Mouse (Mus musculus): ENCODE measurements around the gene Gm42669. TPM values are rescaled to one million over a fixed set of nuclear protein-coding genes. Genes with fewer than 3 reads are reported as not detected.

The Gm42669 gene
- polyA plus RNA-seq, 1 experiment from 2014 or later, result 0.08 TPM

DNA sequence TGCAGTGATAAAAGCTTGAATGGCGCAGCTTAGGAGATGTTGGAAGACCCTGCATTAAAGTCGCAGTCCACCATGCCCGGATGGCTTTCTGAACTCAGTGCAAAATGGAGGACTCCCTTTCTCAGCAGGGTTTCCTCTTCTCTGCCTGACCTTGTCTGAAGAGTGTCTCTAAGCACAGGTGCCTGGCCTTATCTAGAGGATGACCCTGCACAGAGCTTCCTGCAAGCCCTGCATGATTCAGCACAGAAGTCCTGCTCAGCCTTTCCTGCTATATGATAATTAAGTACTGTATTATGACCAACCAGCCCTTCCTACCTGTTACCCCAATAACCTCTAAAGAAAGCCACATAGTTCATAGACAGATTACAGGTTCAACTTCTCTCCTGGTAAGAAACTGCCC lies 8.0 kb downstream of the Gm42669 start:
- TF ChIP-seq CTCF (IDR thresholded peaks at IDR 0.05; ENCODE audit: low read depth), result no peak
- WGBS, result 93% methylated on average over 3 of the region's 3 CpGs
- H3K4me3 ChIP-seq (ENCODE audit: low read depth, low read length), result no peak overlapping the region
- no peaks in the 10 kb centered on the region for H3K4me1 ChIP-seq (replicated peaks; ENCODE audit: control insufficient read depth, insufficient read depth, low read length)
- no peak overlapping the region for H3K4me2 ChIP-seq (replicated peaks; ENCODE audit: low read depth)
- no peaks in the 10 kb centered on the region for H3K9me3 ChIP-seq (ENCODE audit: control insufficient read depth)
- H3K36me3 ChIP-seq (ENCODE audit: control insufficient read depth, insufficient read depth), result no peaks in the 10 kb centered on the region
- no peak for ATAC-seq
- no peak overlapping the region for H3K27ac ChIP-seq (ENCODE audit: low read depth, low read length)
- no peak overlapping the region for H3K9ac ChIP-seq (ENCODE audit: low read depth, low read length)
- no peaks in the 10 kb centered on the region for H3K27me3 ChIP-seq (replicated peaks; ENCODE audit: control insufficient read depth, insufficient read depth, low read length)

DNA sequence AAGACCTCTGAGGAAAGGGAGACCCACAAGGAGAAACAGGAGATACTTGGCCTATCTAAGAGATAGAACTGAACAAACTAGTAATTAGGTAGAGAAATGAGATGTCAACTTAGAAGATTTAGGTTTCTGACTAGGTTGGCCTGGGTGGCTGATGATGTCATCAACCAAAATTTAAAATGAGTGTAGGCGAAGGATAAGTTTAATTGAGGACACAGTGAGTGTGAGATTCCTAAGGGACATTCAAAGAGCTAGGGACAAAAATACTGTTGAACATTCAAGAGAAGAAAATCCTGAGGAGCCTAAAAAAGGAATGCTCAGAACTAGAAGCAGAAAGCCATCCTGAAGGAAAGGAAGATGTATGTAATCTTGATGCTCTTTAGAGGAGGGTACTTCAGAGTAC lies 8.7 kb downstream of the Gm42669 start:
- no peaks in the 10 kb centered on the region for H3K9me3 ChIP-seq (ENCODE audit: control insufficient read depth)
- no peak for ATAC-seq
- no peak overlapping the region for H3K27ac ChIP-seq (ENCODE audit: low read depth, low read length)
- H3K4me1 ChIP-seq (replicated peaks; ENCODE audit: control insufficient read depth, insufficient read depth, low read length), result no peaks in the 10 kb centered on the region
- no peak overlapping the region for H3K9ac ChIP-seq (ENCODE audit: low read depth, low read length)
- H3K27me3 ChIP-seq (replicated peaks; ENCODE audit: control insufficient read depth, insufficient read depth, low read length), result no peaks in the 10 kb centered on the region
- H3K4me3 ChIP-seq (ENCODE audit: low read depth, low read length), result no peak overlapping the region
- TF ChIP-seq CTCF (IDR thresholded peaks at IDR 0.05; ENCODE audit: low read depth), result no peak
- H3K4me2 ChIP-seq (replicated peaks; ENCODE audit: low read depth), result no peak overlapping the region
- WGBS, result 94% methylated on average over 1 of the region's 1 CpGs
- H3K36me3 ChIP-seq (ENCODE audit: control insufficient read depth, insufficient read depth), result no peaks in the 10 kb centered on the region

DNA sequence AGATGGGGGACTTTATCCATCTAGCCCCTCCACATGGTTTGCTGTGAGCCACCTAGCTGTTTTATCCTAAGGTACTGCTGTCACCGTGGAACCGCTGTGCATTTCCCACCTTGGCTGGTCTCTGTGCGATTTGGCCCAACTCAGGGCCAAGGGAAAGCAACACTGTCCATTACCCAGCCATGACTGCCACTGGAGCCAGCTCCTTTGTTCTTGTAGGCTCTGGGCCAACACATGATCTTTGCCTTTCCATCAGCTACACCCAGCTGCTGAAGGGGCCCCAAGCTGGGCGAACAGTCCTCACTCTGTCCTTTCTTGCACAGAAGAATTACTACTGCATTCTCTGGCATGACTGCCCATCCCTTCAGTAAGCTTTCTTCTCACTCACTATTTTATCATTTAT lies 11.2 kb downstream of the Gm42669 start:
- Histone ChIP-seq H3K4me1 (replicated peaks; ENCODE audit: control insufficient read depth, insufficient read depth, low read length) (no peaks in the 10 kb centered on the region), H3K9me3 (ENCODE audit: control insufficient read depth) (no peaks in the 10 kb centered on the region), H3K27me3 (replicated peaks; ENCODE audit: control insufficient read depth, insufficient read depth, low read length) (no peaks in the 10 kb centered on the region), H3K36me3 (ENCODE audit: control insufficient read depth, insufficient read depth) (no peaks in the 10 kb centered on the region), H3K27ac (ENCODE audit: low read depth, low read length) (no peak overlapping the region), H3K4me3 (ENCODE audit: low read depth, low read length) (no peak overlapping the region), H3K9ac (ENCODE audit: low read depth, low read length) (no peak overlapping the region), H3K4me2 (replicated peaks; ENCODE audit: low read depth) (no peak overlapping the region)
- 83% methylated on average over 4 of the region's 4 CpGs for WGBS
- TF ChIP-seq CTCF (IDR thresholded peaks at IDR 0.05; ENCODE audit: low read depth), result no peak
- no peak for ATAC-seq

- Histone ChIP-seq H3K36me3 (ENCODE audit: control insufficient read depth, insufficient read depth) (no peaks in the 10 kb centered on the region), H3K4me1 (replicated peaks; ENCODE audit: control insufficient read depth, insufficient read depth, low read length) (no peaks in the 10 kb centered on the region), H3K4me3 (ENCODE audit: low read depth, low read length) (no peak overlapping the region), H3K27ac (ENCODE audit: low read depth, low read length) (no peak overlapping the region), H3K4me2 (replicated peaks; ENCODE audit: low read depth) (no peak overlapping the region), H3K27me3 (replicated peaks; ENCODE audit: control insufficient read depth, insufficient read depth, low read length) (no peaks in the 10 kb centered on the region), H3K9me3 (ENCODE audit: control insufficient read depth) (no peaks in the 10 kb centered on the region), H3K9ac (ENCODE audit: low read depth, low read length) (no peak overlapping the region)
- no peak for ATAC-seq
- no peak for TF ChIP-seq CTCF (IDR thresholded peaks at IDR 0.05; ENCODE audit: low read depth)
- WGBS, result 55% methylated on average over 6 of the region's 6 CpGs
Observed at GRCm38 (mm10) chr5:107521386-107521785, 14.0 kb downstream of the Gm42669 start.

- Histone ChIP-seq H3K9me3 (ENCODE audit: control insufficient read depth) (no peaks in the 10 kb centered on the region), H3K27me3 (replicated peaks; ENCODE audit: control insufficient read depth, insufficient read depth, low read length) (no peaks in the 10 kb centered on the region), H3K4me1 (replicated peaks; ENCODE audit: control insufficient read depth, insufficient read depth, low read length) (no peaks in the 10 kb centered on the region), H3K4me3 (ENCODE audit: low read depth, low read length) (no peak overlapping the region), H3K36me3 (ENCODE audit: control insufficient read depth, insufficient read depth) (no peaks in the 10 kb centered on the region), H3K9ac (ENCODE audit: low read depth, low read length) (no peak overlapping the region), H3K27ac (ENCODE audit: low read depth, low read length) (no peak overlapping the region), H3K4me2 (replicated peaks; ENCODE audit: low read depth) (no peak overlapping the region)
- 72% methylated on average over 7 of the region's 7 CpGs for WGBS
- no peak for TF ChIP-seq CTCF (IDR thresholded peaks at IDR 0.05; ENCODE audit: low read depth)
- no peak for ATAC-seq
Observed at GRCm38 (mm10) chr5:107521897-107522296, 14.5 kb downstream of the Gm42669 start.

DNA sequence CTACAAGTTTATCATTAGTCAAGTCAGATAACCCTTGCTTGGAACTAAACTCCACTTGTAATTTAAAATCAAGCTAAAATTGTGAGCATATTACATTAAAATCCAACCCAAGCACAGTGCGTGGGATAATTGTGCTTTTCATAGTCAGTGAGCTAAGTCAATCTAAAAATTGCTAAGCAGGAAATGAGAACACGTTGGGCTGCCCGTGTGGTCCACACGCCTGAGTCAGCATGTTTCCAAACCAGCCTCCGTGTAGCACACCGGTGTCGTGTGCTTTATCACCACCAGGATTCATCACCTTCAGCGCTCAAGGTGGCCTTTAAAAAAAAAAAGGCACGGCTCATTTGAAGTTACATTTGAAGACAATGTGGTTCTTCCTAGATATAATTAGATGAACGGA lies 16.9 kb downstream of the Gm42669 start:
- Histone ChIP-seq H3K36me3 (ENCODE audit: control insufficient read depth, insufficient read depth) (no peaks in the 10 kb centered on the region), H3K4me1 (replicated peaks; ENCODE audit: control insufficient read depth, insufficient read depth, low read length) (no peaks in the 10 kb centered on the region), H3K27me3 (replicated peaks; ENCODE audit: control insufficient read depth, insufficient read depth, low read length) (no peaks in the 10 kb centered on the region), H3K27ac (ENCODE audit: low read depth, low read length) (no peak overlapping the region), H3K9me3 (ENCODE audit: control insufficient read depth) (no peaks in the 10 kb centered on the region), H3K4me2 (replicated peaks; ENCODE audit: low read depth) (no peak overlapping the region), H3K4me3 (ENCODE audit: low read depth, low read length) (no peak overlapping the region), H3K9ac (ENCODE audit: low read depth, low read length) (no peak overlapping the region)
- no peak for ATAC-seq
- WGBS, result 77% methylated on average over 10 of the region's 10 CpGs
- TF ChIP-seq CTCF (IDR thresholded peaks at IDR 0.05; ENCODE audit: low read depth), result no peak

GRCm38 (mm10) chr5:107528856-107529255 lies 21.4 kb downstream of the Gm42669 start:
- Histone ChIP-seq H3K4me2 (replicated peaks; ENCODE audit: low read depth) (no peak overlapping the region), H3K9me3 (ENCODE audit: control insufficient read depth) (no peaks in the 10 kb centered on the region), H3K4me1 (replicated peaks; ENCODE audit: control insufficient read depth, insufficient read depth, low read length) (no peaks in the 10 kb centered on the region), H3K27me3 (replicated peaks; ENCODE audit: control insufficient read depth, insufficient read depth, low read length) (no peaks in the 10 kb centered on the region), H3K4me3 (ENCODE audit: low read depth, low read length) (no peak overlapping the region), H3K36me3 (ENCODE audit: control insufficient read depth, insufficient read depth) (no peaks in the 10 kb centered on the region), H3K27ac (ENCODE audit: low read depth, low read length) (no peak overlapping the region), H3K9ac (ENCODE audit: low read depth, low read length) (no peak overlapping the region)
- ATAC-seq, result no peak
- no peak for TF ChIP-seq CTCF (IDR thresholded peaks at IDR 0.05; ENCODE audit: low read depth)
- 87% methylated on average over 3 of the region's 3 CpGs for WGBS
